Mouse (Mus musculus) layer of hippocampus, postnatal 10 days (tissue): ENCODE data around the gene Olfr1290. TPM values are rescaled to one million over a fixed set of nuclear protein-coding genes. Genes with fewer than 3 reads are reported as not detected.

Source experiments
- DNase-seq, 2 experiments: peaks; one replicate each; pipeline ENCODE4 v3.0.0; 2021; ENCODE audit warnings: low spot score in 2 of 2
- long read RNA-seq: library from polyadenylated mRNA; stranded (forward); transcript quantifications from one replicate; pipeline ENCODE4 v2.0.0, GENCODE M21; 2023
- total RNA-seq, 2 experiments: library from RNA; stranded (reverse); gene quantifications; 2 replicates each; pipeline ENCODE4 v1.2.3; 2021

Olfr1290 gene
- total RNA-seq, result not detected
- long read RNA-seq, result 0 reads

- no peak for DNase-seq
Measured at GRCm38 (mm10) chr2:111493729-111494128, at the start of gene Olfr1290. Gene Olfr1290 (minus strand): TSS chr2:111493829.

- no peak for DNase-seq
Measured at GRCm38 (mm10) chr2:111540191-111540590, 46.6 kb upstream of the Olfr1290 start, which contains the start of gene Olfr1294. Gene Olfr1294 (minus strand): TSS chr2:111540291.

GRCm38 (mm10) chr2:111524903-111525302 lies 31.3 kb upstream of the Olfr1290 start, which contains the start of gene Olfr1293-ps:
Gene Olfr1293-ps (plus strand): TSS chr2:111525203.
- no peak for DNase-seq

- no peak for DNase-seq
Measured at GRCm38 (mm10) chr2:111517451-111517850, 23.8 kb upstream of the Olfr1290 start.

GRCm38 (mm10) chr2:111496880-111497279 lies 3.3 kb upstream of the Olfr1290 start, which contains the start of gene Olfr1291-ps1:
Gene Olfr1291-ps1 (plus strand): TSS chr2:111497180.
- no peak for DNase-seq

- no peak for DNase-seq
Measured at GRCm38 (mm10) chr2:111480519-111480918, 13.1 kb downstream of the Olfr1290 start, which contains the start of gene Olfr1289. Gene Olfr1289 (plus strand): TSS chr2:111480819.

GRCm38 (mm10) chr2:111473801-111474200 lies 19.8 kb downstream of the Olfr1290 start, which contains the start of gene Olfr1288:
Gene Olfr1288 (plus strand): TSS chr2:111474101.
- no peak for DNase-seq

- DNase-seq, result no peak
Measured at GRCm38 (mm10) chr2:111448842-111449241, 44.8 kb downstream of the Olfr1290 start, which contains the start of gene Olfr1287. Gene Olfr1287 (plus strand): TSS chr2:111449142.

Other genes starting within 250 kb of the Olfr1290 start
- not detected for gene Olfr1276, start 239.3 kb downstream of the Olfr1290 start, total RNA-seq
- not detected for gene Olfr1277, start 219.7 kb downstream of the Olfr1290 start, total RNA-seq
- not detected for gene Olfr1278, start 203.7 kb downstream of the Olfr1290 start, total RNA-seq
- not detected for gene Olfr1279, start 193.2 kb downstream of the Olfr1290 start, total RNA-seq
- not detected for gene Olfr1280, start 179.8 kb downstream of the Olfr1290 start, total RNA-seq
- not detected for gene Olfr1281, start 167.3 kb downstream of the Olfr1290 start, total RNA-seq
- gene Olfr1282, start 157.8 kb downstream of the Olfr1290 start, total RNA-seq, result not detected
- gene Olfr1283, start 127.0 kb downstream of the Olfr1290 start, total RNA-seq, result not detected
- gene Olfr1284, start 118.3 kb downstream of the Olfr1290 start, total RNA-seq, result not detected
- not detected for gene Olfr1286, start 70.7 kb downstream of the Olfr1290 start, total RNA-seq
- gene Olfr1287, start 44.7 kb downstream of the Olfr1290 start, total RNA-seq, result not detected
- gene Olfr1288, start 19.7 kb downstream of the Olfr1290 start, total RNA-seq, result not detected
- gene Olfr1289, start 13.0 kb downstream of the Olfr1290 start, total RNA-seq, result not detected
- not detected for gene Olfr1291-ps1, start 3.4 kb upstream of the Olfr1290 start, total RNA-seq
- not detected for gene Olfr1293-ps, start 31.4 kb upstream of the Olfr1290 start, total RNA-seq
- not detected for gene Olfr1294, start 46.5 kb upstream of the Olfr1290 start, total RNA-seq
- not detected for gene Olfr1295, start 75.9 kb upstream of the Olfr1290 start, total RNA-seq
- gene Olfr1297, start 132.7 kb upstream of the Olfr1290 start, total RNA-seq, result not detected
- not detected for gene Olfr1298, start 155.4 kb upstream of the Olfr1290 start, total RNA-seq
- gene Olfr1299, start 167.6 kb upstream of the Olfr1290 start, total RNA-seq, result not detected